Mouse (Mus musculus): ENCODE results near the gene Olfr1341. TPM values are rescaled to one million over a fixed set of nuclear protein-coding genes. Genes with fewer than 3 reads are reported as not detected.

Gene Olfr1341
- not detected for polyA plus RNA-seq (2014; fragmentation: Illumina TruSeq; extraction: RNeasy Lipid Tissue Mini Kit (QIAGEN cat#74804); ENCODE audit: low read depth, low replicate concordance)

DNA sequence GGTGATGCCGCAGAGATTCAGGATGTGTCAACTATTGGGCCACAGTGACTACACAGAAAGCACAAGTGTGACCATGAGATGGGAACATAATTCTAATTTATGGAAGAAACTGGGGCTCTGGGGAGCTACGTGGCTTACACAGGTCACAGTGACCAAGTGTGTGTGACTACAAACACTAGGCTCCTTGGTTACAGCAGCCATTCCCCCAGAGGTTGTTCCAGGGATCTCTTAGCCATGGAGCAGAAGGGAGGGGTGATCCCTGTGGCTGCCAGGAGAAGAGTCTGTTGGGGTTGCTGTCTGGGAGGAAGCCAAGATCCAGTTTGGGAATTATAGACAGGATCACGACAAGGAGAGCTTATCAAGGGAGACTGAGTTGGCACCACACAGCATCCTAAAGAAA lies at the start of gene Olfr1341:
TSS of gene Olfr1341 (plus strand) at position 301 of the 400 bp plus-strand sequence.

DNA sequence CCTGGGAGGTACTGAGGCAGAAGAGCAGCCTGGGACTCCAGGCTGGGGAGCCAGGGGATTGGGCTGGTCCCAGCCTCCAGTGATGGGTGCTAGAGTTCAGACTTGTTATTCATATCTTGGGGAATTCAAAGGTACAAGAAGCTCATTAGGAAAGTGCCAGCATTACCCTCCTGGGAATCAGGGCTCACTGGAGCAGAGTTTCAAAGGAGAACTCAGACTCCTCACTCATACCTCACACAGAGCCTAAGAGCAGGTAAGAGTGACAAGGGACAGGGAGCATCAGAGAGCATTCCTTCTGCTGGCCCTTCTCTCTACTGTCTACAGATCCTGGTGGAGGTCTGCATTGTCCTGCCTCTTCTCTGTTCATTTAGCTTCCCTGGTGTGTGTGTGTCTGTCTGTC lies 44.7 kb upstream of the Olfr1341 start, which contains the start of gene Olfr62:
TSS of gene Olfr62 (plus strand) at position 301 of the 400 bp plus-strand sequence.

DNA sequence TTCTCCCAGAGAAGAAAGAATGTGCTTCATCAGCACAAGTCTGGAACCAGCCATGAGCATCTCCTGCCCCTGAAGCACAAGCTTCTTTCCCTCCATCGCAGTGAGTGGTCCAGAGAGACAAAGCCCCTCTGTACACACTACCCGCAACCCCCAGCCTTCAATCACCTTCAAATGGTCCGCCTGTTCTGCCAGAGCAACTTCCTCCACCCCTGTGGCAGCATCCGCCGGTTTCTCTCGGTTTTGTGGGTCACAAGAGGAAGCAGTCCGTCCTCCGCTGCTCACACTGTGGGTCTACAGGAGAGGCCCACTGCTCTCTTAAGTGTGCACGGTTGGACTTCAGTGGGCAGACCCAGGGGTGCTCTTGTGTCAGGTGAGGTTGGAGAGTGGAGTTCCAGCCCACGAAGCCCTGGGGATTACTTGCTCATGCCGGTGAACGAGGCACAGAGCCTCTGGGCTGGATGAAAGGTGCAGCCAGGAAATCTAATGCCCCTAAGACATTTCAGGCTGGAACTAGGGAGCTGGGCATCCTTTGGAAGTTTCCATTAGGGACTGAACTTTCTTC lies 10.8 kb upstream of the Olfr1341 start, which contains the start of gene Olfr1342:
TSS of gene Olfr1342 (minus strand) at position 345 of the 562 bp plus-strand sequence.

DNA sequence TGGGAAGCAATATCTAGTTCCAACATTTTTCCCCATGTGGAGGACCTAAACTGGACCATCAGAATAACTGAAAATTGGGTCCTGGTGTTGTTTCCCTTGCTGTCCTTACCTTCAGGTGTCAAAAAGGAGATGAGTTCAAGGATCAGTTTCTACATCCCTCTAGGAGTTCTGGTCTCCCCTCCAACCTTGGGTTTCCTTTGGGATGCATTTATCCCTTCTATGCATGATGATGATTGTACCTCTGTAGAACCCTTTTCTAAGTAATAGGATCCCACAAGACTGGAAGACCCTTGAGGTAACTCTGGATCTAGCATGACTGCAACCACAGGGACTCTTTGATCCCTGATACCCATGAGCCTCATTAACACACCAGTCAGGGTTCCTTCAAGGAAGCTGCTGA lies 16.5 kb downstream of the Olfr1341 start, which contains the start of gene Olfr1340:
TSS of gene Olfr1340 (plus strand) at position 301 of the 400 bp plus-strand sequence.

DNA sequence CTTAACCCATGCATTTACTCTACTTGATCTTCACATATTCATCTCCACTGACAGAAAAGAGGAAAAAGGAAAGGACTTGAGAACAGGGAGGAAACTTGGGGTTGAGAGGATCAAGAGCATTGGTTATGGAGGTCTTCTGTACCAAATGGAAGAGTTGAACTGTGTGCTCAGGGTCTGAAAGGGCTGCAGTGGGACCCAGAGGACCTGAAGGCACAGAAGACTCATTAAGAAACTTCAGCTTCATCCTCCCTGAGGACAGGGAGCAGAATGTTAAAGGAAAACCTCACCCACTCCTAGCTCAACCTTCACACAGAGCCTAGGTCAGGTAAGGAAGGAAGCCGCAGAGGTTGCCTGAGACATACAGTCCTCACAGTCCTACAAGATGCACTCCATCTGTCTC lies 28.6 kb downstream of the Olfr1341 start, which contains the start of gene Olfr1339:
TSS of gene Olfr1339 (plus strand) at position 301 of the 400 bp plus-strand sequence.

DNA sequence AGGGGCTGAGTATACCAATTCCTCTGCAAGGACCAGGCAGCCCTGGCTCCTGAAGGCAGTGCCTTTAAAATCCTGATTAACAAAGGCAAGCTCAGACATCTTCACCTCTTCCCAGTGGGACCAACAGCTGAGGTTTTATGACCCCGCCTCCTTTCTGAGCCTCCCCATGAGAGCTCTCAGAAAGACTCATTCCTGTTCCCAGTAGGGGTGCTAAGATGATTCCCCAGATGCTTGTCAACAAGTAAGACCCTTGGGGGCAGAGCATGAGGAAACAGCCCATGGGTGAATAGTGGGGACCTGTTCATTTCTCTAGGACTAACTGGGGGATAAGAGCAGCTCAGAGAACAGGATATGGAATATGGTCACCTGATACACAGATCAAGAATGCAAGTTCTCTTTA lies 55.3 kb downstream of the Olfr1341 start, which contains the start of gene Olfr1338:
TSS of gene Olfr1338 (minus strand) at position 101 of the 400 bp plus-strand sequence.

Other genes starting within 250 kb of the Olfr1341 start
- not detected for gene Mpl, start 246.0 kb upstream of the Olfr1341 start, polyA plus RNA-seq (2014; fragmentation: Illumina TruSeq; extraction: RNeasy Lipid Tissue Mini Kit (QIAGEN cat#74804); ENCODE audit: low read depth, low replicate concordance)
- gene Tie1, start 213.5 kb upstream of the Olfr1341 start, polyA plus RNA-seq (2014; fragmentation: Illumina TruSeq; extraction: RNeasy Lipid Tissue Mini Kit (QIAGEN cat#74804); ENCODE audit: low read depth, low replicate concordance), result 3.1 TPM
- not detected for gene 2610528J11Rik, start 176.5 kb upstream of the Olfr1341 start, polyA plus RNA-seq (2014; fragmentation: Illumina TruSeq; extraction: RNeasy Lipid Tissue Mini Kit (QIAGEN cat#74804); ENCODE audit: low read depth, low replicate concordance)
- not detected for gene Tmem125, start 159.5 kb upstream of the Olfr1341 start, polyA plus RNA-seq (2014; fragmentation: Illumina TruSeq; extraction: RNeasy Lipid Tissue Mini Kit (QIAGEN cat#74804); ENCODE audit: low read depth, low replicate concordance)
- not detected for gene Cfap57, start 82.7 kb upstream of the Olfr1341 start, polyA plus RNA-seq (2014; fragmentation: Illumina TruSeq; extraction: RNeasy Lipid Tissue Mini Kit (QIAGEN cat#74804); ENCODE audit: low read depth, low replicate concordance)
- 22.7 TPM for gene Ebna1bp2, start 82.7 kb upstream of the Olfr1341 start, polyA plus RNA-seq (2014; fragmentation: Illumina TruSeq; extraction: RNeasy Lipid Tissue Mini Kit (QIAGEN cat#74804); ENCODE audit: low read depth, low replicate concordance)
- not detected for gene Olfr62, start 44.6 kb upstream of the Olfr1341 start, polyA plus RNA-seq (2014; fragmentation: Illumina TruSeq; extraction: RNeasy Lipid Tissue Mini Kit (QIAGEN cat#74804); ENCODE audit: low read depth, low replicate concordance)
- not detected for gene Olfr1342, start 10.8 kb upstream of the Olfr1341 start, polyA plus RNA-seq (2014; fragmentation: Illumina TruSeq; extraction: RNeasy Lipid Tissue Mini Kit (QIAGEN cat#74804); ENCODE audit: low read depth, low replicate concordance)
- not detected for gene Olfr1340, start 16.6 kb downstream of the Olfr1341 start, polyA plus RNA-seq (2014; fragmentation: Illumina TruSeq; extraction: RNeasy Lipid Tissue Mini Kit (QIAGEN cat#74804); ENCODE audit: low read depth, low replicate concordance)
- not detected for gene Olfr1339, start 28.7 kb downstream of the Olfr1341 start, polyA plus RNA-seq (2014; fragmentation: Illumina TruSeq; extraction: RNeasy Lipid Tissue Mini Kit (QIAGEN cat#74804); ENCODE audit: low read depth, low replicate concordance)
- not detected for gene Olfr1338, start 55.2 kb downstream of the Olfr1341 start, polyA plus RNA-seq (2014; fragmentation: Illumina TruSeq; extraction: RNeasy Lipid Tissue Mini Kit (QIAGEN cat#74804); ENCODE audit: low read depth, low replicate concordance)
- gene Olfr1337, start 79.1 kb downstream of the Olfr1341 start, polyA plus RNA-seq (2014; fragmentation: Illumina TruSeq; extraction: RNeasy Lipid Tissue Mini Kit (QIAGEN cat#74804); ENCODE audit: low read depth, low replicate concordance), result not detected
- not detected for gene Olfr1335, start 106.4 kb downstream of the Olfr1341 start, polyA plus RNA-seq (2014; fragmentation: Illumina TruSeq; extraction: RNeasy Lipid Tissue Mini Kit (QIAGEN cat#74804); ENCODE audit: low read depth, low replicate concordance)
- not detected for gene Olfr1333, start 132.8 kb downstream of the Olfr1341 start, polyA plus RNA-seq (2014; fragmentation: Illumina TruSeq; extraction: RNeasy Lipid Tissue Mini Kit (QIAGEN cat#74804); ENCODE audit: low read depth, low replicate concordance)
- gene Olfr1331, start 161.1 kb downstream of the Olfr1341 start, polyA plus RNA-seq (2014; fragmentation: Illumina TruSeq; extraction: RNeasy Lipid Tissue Mini Kit (QIAGEN cat#74804); ENCODE audit: low read depth, low replicate concordance), result not detected
- gene Olfr1330, start 185.1 kb downstream of the Olfr1341 start, polyA plus RNA-seq (2014; fragmentation: Illumina TruSeq; extraction: RNeasy Lipid Tissue Mini Kit (QIAGEN cat#74804); ENCODE audit: low read depth, low replicate concordance), result not detected
- gene Olfr1329, start 213.9 kb downstream of the Olfr1341 start, polyA plus RNA-seq (2014; fragmentation: Illumina TruSeq; extraction: RNeasy Lipid Tissue Mini Kit (QIAGEN cat#74804); ENCODE audit: low read depth, low replicate concordance), result not detected
- gene Olfr1328, start 235.1 kb downstream of the Olfr1341 start, polyA plus RNA-seq (2014; fragmentation: Illumina TruSeq; extraction: RNeasy Lipid Tissue Mini Kit (QIAGEN cat#74804); ENCODE audit: low read depth, low replicate concordance), result not detected